Mouse (Mus musculus) thymus, adult 2 months (tissue): ENCODE data around the gene Bcl7c.

Experiments used
- CTCF ChIP-seq: fragments of 200-500 bp; IDR thresholded peaks from 2 replicates; pipeline ENCODE4 v1.5.1; 2012; ENCODE audit warnings: mild to moderate bottlenecking, control low read depth, low read length, moderate library complexity, borderline replicate concordance; ENCODE audit not compliant: control insufficient read depth, poor library complexity, insufficient read depth; ENCODE audit errors: extremely low read depth
- POLR2A ChIP-seq: fragments of 200-500 bp; IDR thresholded peaks from 2 replicates; pipeline ENCODE4 v1.6.1; 2012; ENCODE audit warnings: mild to moderate bottlenecking, low read length, control low read depth, moderate library complexity; ENCODE audit not compliant: control insufficient read depth, poor library complexity, insufficient read depth; ENCODE audit errors: extremely low read depth

DNA sequence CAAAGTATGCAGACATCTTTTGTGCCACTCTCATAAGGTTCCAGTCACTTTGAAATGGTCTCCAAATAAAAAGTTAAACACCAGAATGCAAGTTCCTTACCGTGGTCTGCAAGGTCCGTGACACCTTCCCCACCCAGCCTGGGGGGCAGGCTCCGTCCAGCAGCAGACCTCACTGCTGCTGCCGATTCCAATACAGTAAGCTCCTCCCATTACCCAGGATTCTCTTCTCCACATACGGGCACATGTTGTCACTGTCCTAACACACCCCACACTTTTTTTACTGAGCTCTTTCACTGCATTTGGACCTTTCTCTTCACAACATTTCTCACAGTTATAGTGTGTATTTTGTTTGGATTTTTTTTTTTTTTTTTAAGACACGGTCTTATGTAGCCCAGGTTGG is 46.9 kb downstream of the Bcl7c start:
- TF ChIP-seq POLR2A, result no peak
- TF ChIP-seq CTCF, result no peak
